ENCODE assay signal across 20 mouse cellular contexts in the genomic region with DNA sequence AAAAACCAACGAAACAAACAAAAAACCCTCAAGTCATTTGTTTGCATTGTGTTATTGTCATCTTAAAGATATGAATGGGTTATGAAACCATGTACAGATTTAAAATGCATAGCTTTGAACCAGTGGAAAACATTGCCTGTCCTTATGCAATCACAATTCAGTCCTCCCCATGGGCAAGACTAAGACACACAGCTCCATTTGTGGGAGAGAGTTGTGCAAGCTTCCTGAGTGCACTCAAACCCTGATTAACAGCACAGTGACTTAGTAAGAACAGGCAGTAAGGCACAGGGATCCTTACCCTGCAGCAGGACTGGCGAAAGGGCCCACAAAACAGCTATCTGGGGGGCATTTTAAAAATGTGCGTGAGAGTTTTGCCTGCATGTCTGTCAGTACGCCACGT. TPM values are rescaled to one million over a fixed set of nuclear protein-coding genes. Genes with fewer than 3 reads are reported as not detected.
A peak's percentile ranks its signal among the peaks of the same experiment; 100 is the strongest.
DNase-seq lines count a peak whose midpoint lies in the region; ATAC-seq lines count a peak whose summit lies in the region.
"Had no signal": no experiment of that assay in that cellular context is flagged by ENCODE, and none has a peak within 500 bp of the region (broad histone marks: within the 10 kb centered on the region; RNA-seq: fewer than 3 reads in every experiment).

No protein-coding gene starts in this region.

- peak; percentile 63 for ATAC-seq in megakaryocyte, adult 5-6 weeks (ENCODE audit: poor library complexity, severe bottlenecking)
- ATAC-seq: forebrain, embryonic 15.5 days; hindbrain, postnatal 0 days had no signal

- no peak overlapping the region for H3K4me3 ChIP-seq in embryonic facial prominence, embryonic 10.5 days
- H3K4me3 ChIP-seq: embryonic facial prominence, embryonic 15.5 days; erythroblast, embryonic 14.5 days; forebrain, embryonic 15.5 days; heart, embryonic 13.5 days; hindbrain, embryonic 12.5 days had no signal

- H3K27me3 ChIP-seq in embryonic facial prominence, embryonic 10.5 days (replicated peaks; ENCODE audit: low read depth, poor library complexity, severe bottlenecking), result no peaks in the 10 kb centered on the region
- H3K27me3 ChIP-seq: embryonic facial prominence, embryonic 15.5 days; forebrain, embryonic 15.5 days; heart, embryonic 13.5 days; hindbrain, embryonic 12.5 days had no signal

- peak; percentile 28 to 50 for DNase-seq in lung, adult 18-20 months
- no peak for DNase-seq in lung, postnatal 4 days
- peak; percentile 47 for DNase-seq in NIH3T3 (ENCODE audit: low read depth)
- peak; percentile 58 for DNase-seq in gonadal fat pad, adult 2 months (ENCODE audit: low read depth)
- no peak for DNase-seq in cerebellum, postnatal 4 days (ENCODE audit: low spot score in 2 of 2)
- no peak for DNase-seq in layer of hippocampus, postnatal 36 days
- no peak for DNase-seq in embryonic facial prominence, embryonic 10.5 days (ENCODE audit: low spot score)
- DNase-seq: adrenal gland, postnatal 14 days; cerebellum, adult 11-12 months; cerebellum, adult 9-10 months; cerebellum, postnatal 25 days; gastrocnemius, postnatal 10 days; heart, postnatal 36 days had no signal

- peaks cover 15% of the 10 kb centered on the region for H3K4me1 ChIP-seq in embryonic facial prominence, embryonic 10.5 days
- H3K4me1 ChIP-seq: embryonic facial prominence, embryonic 15.5 days had no signal

- H3K36me3 ChIP-seq in embryonic facial prominence, embryonic 10.5 days (replicated peaks), result no peaks in the 10 kb centered on the region
- H3K36me3 ChIP-seq: embryonic facial prominence, embryonic 15.5 days; forebrain, embryonic 15.5 days; heart, embryonic 13.5 days; hindbrain, embryonic 12.5 days had no signal

- H3K9me3 ChIP-seq in embryonic facial prominence, embryonic 10.5 days, result no peaks in the 10 kb centered on the region
- H3K9me3 ChIP-seq: embryonic facial prominence, embryonic 15.5 days; forebrain, embryonic 15.5 days; heart, embryonic 13.5 days; hindbrain, embryonic 12.5 days had no signal

- 87% methylated on average over 5 of the region's 5 CpGs for WGBS in embryonic facial prominence, embryonic 10.5 days

- no peak overlapping the region for H3K27ac ChIP-seq in embryonic facial prominence, embryonic 10.5 days (replicated peaks)
- H3K27ac ChIP-seq: embryonic facial prominence, embryonic 15.5 days; forebrain, embryonic 15.5 days; heart, embryonic 13.5 days; hindbrain, embryonic 12.5 days; hindbrain, postnatal 0 days had no signal

RNA-seq across cellular contexts. Expression of gene Thada, which starts 11.2 kb away (rescaled TPM):
- polyA plus RNA-seq in gonadal fat pad, adult 2 months (2012; rRNA removed), result 13.7 and 22.4 TPM in 2 replicates
- 14.5 and 15.4 TPM in 2 replicates for total RNA-seq in megakaryocyte, adult 5-6 weeks (2015)
- 12.5 and 17.2 TPM in 2 replicates for total RNA-seq in megakaryocyte, adult 5-6 weeks (2017)
- total RNA-seq in layer of hippocampus, postnatal 36 days (2021), result 10 to 100 TPM; 14.7 to 17.3 TPM
- polyA plus RNA-seq in embryonic facial prominence, embryonic 10.5 days (2016; fragmentation: Nextera tagmentation; extraction: Ambion mirVana), result 13.0 and 13.3 TPM in 2 replicates

RNA-seq across cellular contexts. Expression of gene Plekhh2, which starts 34.5 kb away (rescaled TPM):
- 5.6 and 5.8 TPM in 2 replicates for polyA plus RNA-seq in gonadal fat pad, adult 2 months (2012; rRNA removed)
- not detected in 2 replicates for total RNA-seq in megakaryocyte, adult 5-6 weeks (2015)
- 0.12 and 0.15 TPM in 2 replicates for total RNA-seq in megakaryocyte, adult 5-6 weeks (2017)
- total RNA-seq in layer of hippocampus, postnatal 36 days (2021), result 1 to 10 TPM; 4.0 to 5.0 TPM
- polyA plus RNA-seq in embryonic facial prominence, embryonic 10.5 days (2016; fragmentation: Nextera tagmentation; extraction: Ambion mirVana), result 6.1 TPM in 2 replicates
- polyA plus RNA-seq: erythroblast, embryonic 14.5 days had no signal

Comparison
In these comparisons a context has a peak if more than half of its experiments do, and no peak if none do; other contexts are left out.
1. DNase-seq: peak in lung, adult 18-20 months (2 of 2), NIH3T3 (single experiment) and gonadal fat pad, adult 2 months (single experiment); none in lung, postnatal 4 days (0 of 2), cerebellum, postnatal 4 days (0 of 2), layer of hippocampus, postnatal 36 days (0 of 2) and embryonic facial prominence, embryonic 10.5 days (single experiment).
2. RNA of gene Plekhh2, which starts 34.5 kb away (total RNA-seq): 4.0 to 5.0 TPM in layer of hippocampus, postnatal 36 days; 0.12 to 0.15 TPM in megakaryocyte, adult 5-6 weeks; every median in the first group is over 4 times any median in the second.